Mouse (Mus musculus) A20 (cell line): ENCODE results near the gene Rnf150.

Experiments
- DNase-seq: peaks from one replicate; pipeline ENCODE4 v3.0.0-alpha.2; 2011; ENCODE audit warnings: low read depth, low spot score

Gene Rnf150

GRCm38 (mm10) chr8:82889062-82889720, 26.0 kb downstream of the Rnf150 start:
- no peak for DNase-seq

GRCm38 (mm10) chr8:82895091-82895490, 31.9 kb downstream of the Rnf150 start:
- no peak for DNase-seq

- no peak for DNase-seq
Measured at GRCm38 (mm10) chr8:82896796-82897195, 33.6 kb downstream of the Rnf150 start.

- DNase-seq, result no peak
Measured at GRCm38 (mm10) chr8:82897628-82898458, 34.7 kb downstream of the Rnf150 start.

GRCm38 (mm10) chr8:82898459-82898841, 35.3 kb downstream of the Rnf150 start:
- no peak for DNase-seq

GRCm38 (mm10) chr8:82900958-82901357, 37.8 kb downstream of the Rnf150 start:
- no peak for DNase-seq

- no peak for DNase-seq
Measured at GRCm38 (mm10) chr8:82901549-82902138, 38.5 kb downstream of the Rnf150 start.

GRCm38 (mm10) chr8:82903497-82903896, 40.3 kb downstream of the Rnf150 start:
- no peak for DNase-seq

- DNase-seq, result no peak
Measured at GRCm38 (mm10) chr8:82907271-82907670, 44.1 kb downstream of the Rnf150 start.

- no peak for DNase-seq
Measured at GRCm38 (mm10) chr8:82911436-82911835, 48.3 kb downstream of the Rnf150 start.

- DNase-seq, result no peak
Measured at GRCm38 (mm10) chr8:82912282-82912681, 49.1 kb downstream of the Rnf150 start.

GRCm38 (mm10) chr8:82914543-82914942, 51.4 kb downstream of the Rnf150 start:
- DNase-seq, result no peak

GRCm38 (mm10) chr8:82916851-82917539, 53.8 kb downstream of the Rnf150 start:
- no peak for DNase-seq

- DNase-seq, result no peak
Measured at GRCm38 (mm10) chr8:82917540-82918316, 54.6 kb downstream of the Rnf150 start.

GRCm38 (mm10) chr8:82919676-82920075, 56.5 kb downstream of the Rnf150 start:
- no peak for DNase-seq

GRCm38 (mm10) chr8:82920124-82920523, 57.0 kb downstream of the Rnf150 start:
- no peak for DNase-seq

- DNase-seq, result no peak
Measured at GRCm38 (mm10) chr8:82925286-82925685, 62.1 kb downstream of the Rnf150 start.

GRCm38 (mm10) chr8:82926518-82926917, 63.4 kb downstream of the Rnf150 start:
- no peak for DNase-seq

- no peak for DNase-seq
Measured at GRCm38 (mm10) chr8:82931554-82931953, 68.4 kb downstream of the Rnf150 start.

- DNase-seq, result no peak
Measured at GRCm38 (mm10) chr8:82936162-82936561, 73.0 kb downstream of the Rnf150 start.

- DNase-seq, result no peak
Measured at GRCm38 (mm10) chr8:82936866-82937265, 73.7 kb downstream of the Rnf150 start.
